Mouse (Mus musculus): ENCODE data around the gene Usp39. TPM values are rescaled to one million over a fixed set of nuclear protein-coding genes. Genes with fewer than 3 reads are reported as not detected.

Gene Usp39
- polyA plus RNA-seq, 1 experiment: not detected

DNA sequence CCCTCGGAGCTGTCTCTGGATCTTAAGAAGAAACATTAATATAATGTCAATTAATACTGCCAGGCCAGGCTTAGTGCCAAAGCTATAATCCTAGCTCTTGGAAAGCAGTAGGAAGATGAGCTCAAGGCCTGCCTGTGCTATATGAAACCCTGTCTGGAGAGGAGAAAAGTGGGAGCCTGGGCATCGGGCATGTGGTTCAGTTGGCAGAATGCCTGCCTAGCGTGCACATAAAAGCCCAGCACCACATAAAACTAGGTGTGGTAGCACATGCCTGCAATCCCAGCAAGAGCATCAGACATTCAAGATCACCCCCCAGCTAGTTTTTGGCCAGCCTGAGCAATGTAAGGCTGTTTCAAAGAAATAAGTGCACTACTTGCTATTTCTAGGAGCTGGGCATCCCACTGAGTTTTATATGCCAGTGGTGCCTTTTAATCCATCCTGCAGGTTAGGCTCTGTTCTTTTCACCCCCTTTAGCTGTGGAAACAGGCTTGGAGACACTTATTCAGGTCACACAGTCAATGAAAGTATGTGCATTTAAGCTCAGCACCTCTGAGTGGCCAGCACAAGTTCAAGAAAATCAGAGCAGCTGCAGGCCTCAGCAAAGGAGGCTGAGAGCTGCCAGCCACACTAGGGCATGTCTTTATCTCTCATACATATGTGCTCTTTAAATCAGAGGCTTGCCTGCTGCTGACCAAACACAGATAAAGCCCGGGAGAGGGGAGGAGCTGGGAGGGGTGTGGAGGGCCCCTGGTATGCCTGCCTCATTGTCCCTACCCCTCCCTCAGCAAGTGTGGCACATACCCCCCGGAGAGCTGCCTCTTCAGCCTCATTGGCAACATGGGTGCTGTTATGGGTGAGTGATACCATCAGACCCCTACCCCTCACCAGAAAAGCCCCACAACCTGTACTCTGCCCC is 12.4 kb upstream of the Usp39 start:
- no peak overlapping the region for H3K4me3 ChIP-seq (ENCODE audit: insufficient read depth, low read depth, low read length)
- peaks cover 22% of the 10 kb centered on the region for H3K4me1 ChIP-seq (ENCODE audit: control insufficient read depth, insufficient read depth, low read length)
- no peak for TF ChIP-seq POLR2A (IDR thresholded peaks at IDR 0.05; ENCODE audit: insufficient read depth, low read depth, low read length)
- TF ChIP-seq CTCF (IDR thresholded peaks at IDR 0.05; ENCODE audit: insufficient read depth, low read depth, low read length): no peak
- no peak overlapping the region for H3K27ac ChIP-seq (ENCODE audit: insufficient read depth, low read depth, low read length)
- WGBS: 63% methylated on average over 5 of the region's 5 CpGs

- WGBS: 29% methylated on average over 8 of the region's 8 CpGs
- H3K4me1 ChIP-seq (ENCODE audit: control insufficient read depth, insufficient read depth, low read length): peaks cover 19% of the 10 kb centered on the region
- H3K27ac ChIP-seq (ENCODE audit: insufficient read depth, low read depth, low read length): no peak overlapping the region
Measured at GRCm38 (mm10) chr6:72356001-72356532, 11.1 kb upstream of the Usp39 start.

GRCm38 (mm10) chr6:72355066-72355911 is 10.3 kb upstream of the Usp39 start, which contains the start of gene Tmem150a:
Gene Tmem150a (plus strand): TSS chr6:72355447.
- under 1% methylated on average over 70 of the region's 71 CpGs for WGBS
- peaks cover 11% of the 10 kb centered on the region for H3K4me1 ChIP-seq (ENCODE audit: control insufficient read depth, insufficient read depth, low read length)
- H3K4me3 ChIP-seq (ENCODE audit: insufficient read depth, low read depth, low read length): peak within 1 kb of the TSS; percentile 65
- TF ChIP-seq CTCF (IDR thresholded peaks at IDR 0.05; ENCODE audit: insufficient read depth, low read depth, low read length) (no peak; the same call in 1 of the 2 replicates), POLR2A (IDR thresholded peaks at IDR 0.05; ENCODE audit: insufficient read depth, low read depth, low read length) (no peak)
- H3K27ac ChIP-seq (ENCODE audit: insufficient read depth, low read depth, low read length): peak within 1 kb of the TSS; percentile 13; the same call in 1 of the 2 replicates

More at GRCm38 (mm10) chr6:72356001-72356532, 11.1 kb upstream of the Usp39 start:
- peak overlapping the region; percentile 65 for H3K4me3 ChIP-seq (ENCODE audit: insufficient read depth, low read depth, low read length)
- TF ChIP-seq POLR2A (IDR thresholded peaks at IDR 0.05; ENCODE audit: insufficient read depth, low read depth, low read length) (no peak), CTCF (IDR thresholded peaks at IDR 0.05; ENCODE audit: insufficient read depth, low read depth, low read length) (no peak)

DNA sequence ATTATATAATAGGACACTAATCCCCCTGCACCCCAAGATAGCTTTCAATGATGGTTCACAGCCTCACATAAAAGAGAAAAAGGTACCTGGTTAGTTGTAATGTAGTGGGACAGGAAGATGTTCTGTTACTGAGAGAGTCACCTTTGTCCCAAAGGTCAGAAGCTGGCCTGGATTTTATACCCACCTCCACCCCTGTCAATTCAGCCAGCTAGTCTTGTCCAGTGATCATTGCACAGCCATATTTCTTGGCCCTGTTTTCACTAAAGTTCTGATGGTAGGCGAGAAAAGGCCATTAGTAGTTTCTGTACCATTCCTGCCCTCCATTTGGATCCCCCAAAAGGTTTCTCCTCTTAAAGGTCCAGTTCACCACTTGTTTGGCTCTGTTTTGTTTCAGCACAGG is 9.0 kb upstream of the Usp39 start:
- TF ChIP-seq CTCF (IDR thresholded peaks at IDR 0.05; ENCODE audit: insufficient read depth, low read depth, low read length) (no peak), POLR2A (IDR thresholded peaks at IDR 0.05; ENCODE audit: insufficient read depth, low read depth, low read length) (no peak)
- no peak overlapping the region for H3K4me3 ChIP-seq (ENCODE audit: insufficient read depth, low read depth, low read length)
- H3K4me1 ChIP-seq (ENCODE audit: control insufficient read depth, insufficient read depth, low read length): peaks cover 11% of the 10 kb centered on the region
- no peak overlapping the region for H3K27ac ChIP-seq (ENCODE audit: insufficient read depth, low read depth, low read length)
- 69% methylated on average over 1 of the region's 1 CpGs for WGBS

- H3K27ac ChIP-seq (ENCODE audit: insufficient read depth, low read depth, low read length): no peak overlapping the region
- WGBS: 69% methylated on average over 5 of the region's 5 CpGs
- H3K4me1 ChIP-seq (ENCODE audit: control insufficient read depth, insufficient read depth, low read length): peaks cover 18% of the 10 kb centered on the region
- no peak overlapping the region for H3K4me3 ChIP-seq (ENCODE audit: insufficient read depth, low read depth, low read length)
- TF ChIP-seq POLR2A (IDR thresholded peaks at IDR 0.05; ENCODE audit: insufficient read depth, low read depth, low read length) (no peak), CTCF (IDR thresholded peaks at IDR 0.05; ENCODE audit: insufficient read depth, low read depth, low read length) (no peak)
Measured at GRCm38 (mm10) chr6:72352636-72353405, 7.8 kb upstream of the Usp39 start.

- peaks cover 10% of the 10 kb centered on the region for H3K4me1 ChIP-seq (ENCODE audit: control insufficient read depth, insufficient read depth, low read length)
- TF ChIP-seq CTCF (IDR thresholded peaks at IDR 0.05; ENCODE audit: insufficient read depth, low read depth, low read length) (no peak), POLR2A (IDR thresholded peaks at IDR 0.05; ENCODE audit: insufficient read depth, low read depth, low read length) (no peak)
- WGBS: 89% methylated on average over 2 of the region's 2 CpGs
- H3K4me3 ChIP-seq (ENCODE audit: insufficient read depth, low read depth, low read length): no peak overlapping the region
- H3K27ac ChIP-seq (ENCODE audit: insufficient read depth, low read depth, low read length): no peak overlapping the region
Measured at GRCm38 (mm10) chr6:72350214-72350613, 5.2 kb upstream of the Usp39 start.

GRCm38 (mm10) chr6:72348411-72348810 is 3.4 kb upstream of the Usp39 start:
- H3K4me1 ChIP-seq (ENCODE audit: control insufficient read depth, insufficient read depth, low read length): peaks cover 7% of the 10 kb centered on the region
- no peak overlapping the region for H3K27ac ChIP-seq (ENCODE audit: insufficient read depth, low read depth, low read length)
- TF ChIP-seq CTCF (IDR thresholded peaks at IDR 0.05; ENCODE audit: insufficient read depth, low read depth, low read length) (no peak), POLR2A (IDR thresholded peaks at IDR 0.05; ENCODE audit: insufficient read depth, low read depth, low read length) (no peak)
- WGBS: 75% methylated on average over 10 of the region's 10 CpGs
- no peak overlapping the region for H3K4me3 ChIP-seq (ENCODE audit: insufficient read depth, low read depth, low read length)

Data from olfactory bulb, adult 2 months (tissue).